Mouse (Mus musculus) bone marrow macrophage, adult 2 months (primary cell): ENCODE measurements at regions not wholly inside any gene's neighbourhood (a gene's known extent, or its start where the extent isn't known, plus 50 kb on each side); places are given as distances from the start of the nearest gene placed in this dataset.

Experiments
- CTCF ChIP-seq: IDR thresholded peaks from 2 replicates; pipeline ENCODE4 v1.5.1; 2012; ENCODE audit warnings: low read depth, mild to moderate bottlenecking, low read length, moderate library complexity
- POLR2A ChIP-seq: IDR thresholded peaks from 2 replicates; pipeline ENCODE4 v1.6.1; 2012; ENCODE audit warnings: mild to moderate bottlenecking, low read depth, low read length, borderline replicate concordance

DNA sequence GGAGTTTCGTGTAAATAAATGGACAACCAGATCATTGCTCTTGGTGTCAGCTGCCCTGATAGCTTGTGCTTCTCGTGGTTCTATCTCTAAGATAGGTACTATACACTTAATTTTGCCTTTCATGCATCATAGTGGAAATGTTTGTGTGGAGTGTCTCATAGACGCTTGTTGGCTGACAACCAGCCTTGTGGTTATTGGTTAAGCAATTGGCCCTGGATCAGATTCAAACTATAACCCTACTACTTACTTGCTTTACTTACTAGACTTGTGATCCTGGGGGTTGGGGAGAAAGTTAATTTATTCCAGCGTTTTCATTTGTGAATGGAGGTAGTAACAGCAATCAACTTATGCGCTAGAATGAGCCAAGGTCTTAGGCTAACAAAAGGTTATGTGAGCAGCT lies 135.2 kb downstream of the Pten start:
- TF ChIP-seq POLR2A (no peak), CTCF (no peak)
